In the genomic region with DNA sequence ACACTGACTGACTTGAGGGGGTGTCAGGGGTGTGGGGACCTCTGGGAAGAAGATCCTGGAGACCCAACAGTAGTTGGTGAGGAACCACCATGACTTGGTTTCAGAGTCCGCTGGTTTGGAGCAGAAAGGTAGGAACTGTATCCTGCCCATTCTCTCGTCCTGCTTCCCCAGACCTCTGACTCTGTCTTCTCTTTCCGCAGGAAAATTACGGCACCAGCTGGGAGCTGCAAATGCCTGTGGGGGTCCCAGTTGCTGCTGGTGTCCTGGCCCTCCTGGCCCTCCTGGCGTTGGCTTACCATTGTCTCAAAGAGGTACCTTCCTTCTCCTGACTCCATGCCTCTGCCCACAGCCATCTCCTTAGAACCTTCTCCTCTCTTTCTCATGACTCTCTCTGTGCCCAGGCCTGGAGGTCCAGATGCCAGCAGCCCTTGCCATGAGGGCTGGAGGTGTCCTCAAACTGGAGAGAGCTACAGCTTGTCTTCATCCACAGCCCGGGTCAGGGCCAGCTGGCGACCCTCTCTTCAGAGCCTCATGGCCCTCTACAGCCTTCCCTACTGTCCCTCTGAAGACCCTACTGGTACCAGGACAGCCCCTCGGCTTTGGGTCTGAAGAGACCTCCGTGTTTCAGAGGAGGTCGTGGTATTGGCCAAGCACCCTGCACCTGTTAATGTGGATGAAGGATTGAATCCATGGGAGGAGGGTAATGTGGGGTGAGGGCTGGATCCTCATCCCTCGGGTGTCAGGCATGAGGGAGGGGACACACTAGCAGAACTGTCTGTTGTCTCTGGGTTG, we compare ENCODE assay signal across 10 mouse cellular contexts. TPM values are rescaled to one million over a fixed set of nuclear protein-coding genes. Genes with fewer than 3 reads are reported as not detected.
A peak's percentile ranks its signal among the peaks of the same experiment; 100 is the strongest.
DNase-seq lines count a peak whose midpoint lies in the region; ATAC-seq and TF ChIP-seq lines count a peak whose summit lies in the region.
"Had no signal": no experiment of that assay in that cellular context is flagged by ENCODE, and none has a peak within 500 bp of the region (broad histone marks: within the 10 kb centered on the region; RNA-seq: fewer than 3 reads in every experiment).

No protein-coding gene starts in this region.

- H3K9me3 ChIP-seq in kidney, embryonic 14.5 days (ENCODE audit: control insufficient read depth, low read length) = no peaks in the 10 kb centered on the region
- no peaks in the 10 kb centered on the region for H3K9me3 ChIP-seq in G1E (replicated peaks)
- no peaks in the 10 kb centered on the region for H3K9me3 ChIP-seq in limb, embryonic 12.5 days

- 83% methylated on average over 11 of the region's 11 CpGs for WGBS in kidney, embryonic 14.5 days
- 73% methylated on average over 11 of the region's 11 CpGs for WGBS in limb, embryonic 12.5 days

- no peak overlapping the region for H3K27ac ChIP-seq in kidney, embryonic 14.5 days (ENCODE audit: low read depth, low read length)
- no peak overlapping the region for H3K27ac ChIP-seq in limb, embryonic 12.5 days

- peaks cover 15% of the 10 kb centered on the region for H3K27me3 ChIP-seq in kidney, embryonic 14.5 days (ENCODE audit: control insufficient read depth, insufficient read depth, low read length)
- H3K27me3 ChIP-seq in G1E (ENCODE audit: insufficient read depth, low read length) = peaks cover 30% of the 10 kb centered on the region
- H3K27me3 ChIP-seq in limb, embryonic 12.5 days = peaks cover 42% of the 10 kb centered on the region

- H3K36me3 ChIP-seq in kidney, embryonic 14.5 days (ENCODE audit: control insufficient read depth, insufficient read depth, low read length) = peaks cover 23% of the 10 kb centered on the region
- peaks cover 23% of the 10 kb centered on the region for H3K36me3 ChIP-seq in G1E (replicated peaks)
- H3K36me3 ChIP-seq in limb, embryonic 12.5 days = peaks cover 41% of the 10 kb centered on the region

- no peak for ATAC-seq in kidney, embryonic 14.5 days (ENCODE audit: low FRiP score, low TSS enrichment)
- ATAC-seq in G1E (ENCODE audit: extremely low read depth, insufficient number of reproducible peaks, low FRiP score, poor library complexity, severe bottlenecking) = no peak
- no peak for ATAC-seq in limb, embryonic 12.5 days (ENCODE audit: insufficient number of reproducible peaks, insufficient read depth, low FRiP score, low TSS enrichment, low read depth)

- H3K4me2 ChIP-seq in kidney, embryonic 14.5 days (replicated peaks; ENCODE audit: low read depth, low read length) = peak overlapping the region; percentile 26; the same call in 1 of the 2 replicates
- peak overlapping the region; percentile 26 for H3K4me2 ChIP-seq in limb, embryonic 12.5 days

- H3K4me3 ChIP-seq in kidney, embryonic 14.5 days (ENCODE audit: low read length) = peak overlapping the region; percentile 14; the same call in 1 of the 2 replicates
- H3K4me3 ChIP-seq in G1E (ENCODE audit: low read depth, low read length) = peak overlapping the region; percentile 55
- no peak overlapping the region for H3K4me3 ChIP-seq in limb, embryonic 12.5 days (replicated peaks)

- no peak for TF ChIP-seq CTCF in G1E (IDR thresholded peaks at IDR 0.05; ENCODE audit: low read depth, low read length)

- DNase-seq in kidney, postnatal 25 days = no peak
- DNase-seq in A20 (ENCODE audit: low read depth, low spot score) (peak; percentile 7), G1E (ENCODE audit: low spot score) (no peak)
- no peak for DNase-seq in spleen, postnatal 4 days (ENCODE audit: low spot score in 2 of 2)
- no peak for DNase-seq in spleen, postnatal 10 days (ENCODE audit: low spot score in 2 of 2)
- no peak for DNase-seq in urinary bladder, postnatal 36 days (ENCODE audit: low spot score in 2 of 2)

- H3K4me1 ChIP-seq in kidney, embryonic 14.5 days (ENCODE audit: control insufficient read depth, insufficient read depth, low read length) = peaks cover 23% of the 10 kb centered on the region
- H3K4me1 ChIP-seq in G1E (ENCODE audit: insufficient read depth, low read depth, low read length) = peaks cover 49% of the 10 kb centered on the region
- H3K4me1 ChIP-seq in limb, embryonic 12.5 days (replicated peaks) = peaks cover 27% of the 10 kb centered on the region

- no peak overlapping the region for H3K9ac ChIP-seq in kidney, embryonic 14.5 days (ENCODE audit: low read depth, low read length)
- no peak overlapping the region for H3K9ac ChIP-seq in limb, embryonic 12.5 days (replicated peaks)

RNA-seq across cellular contexts. Expression of gene Kremen2, which starts 4.0 kb away (rescaled TPM):
- polyA plus RNA-seq in kidney, embryonic 14.5 days (2014; fragmentation: Nextera tagmentation; extraction: Ambion mirVana) = 2.1 and 2.9 TPM in 2 replicates
- total RNA-seq in G1E (2014; fragmentation: Nextera tagmentation) (not detected in 2 replicates), G1E (2017) (0.05 and 0.29 TPM in 2 replicates)
- polyA plus RNA-seq in G1E (2012) = 1.2 and 1.4 TPM in 2 replicates
- polyA plus RNA-seq in limb, embryonic 12.5 days (2016; fragmentation: Nextera tagmentation; extraction: Ambion mirVana) = 30.0 and 34.8 TPM in 2 replicates
- total RNA-seq: adrenal gland, postnatal 14 days had no signal

RNA-seq across cellular contexts. Expression of gene Paqr4, which starts 8.9 kb away (rescaled TPM):
- 14.7 and 17.6 TPM in 2 replicates for polyA plus RNA-seq in kidney, embryonic 14.5 days (2014; fragmentation: Nextera tagmentation; extraction: Ambion mirVana)
- 0.39 and 1.9 TPM in 2 replicates for total RNA-seq in G1E (2014; fragmentation: Nextera tagmentation)
- total RNA-seq in G1E (2017) = 2.6 and 3.2 TPM in 2 replicates
- 2.3 and 3.5 TPM in 2 replicates for polyA plus RNA-seq in G1E (2012)
- 11.6 and 13.6 TPM in 2 replicates for polyA plus RNA-seq in limb, embryonic 12.5 days (2016; fragmentation: Nextera tagmentation; extraction: Ambion mirVana)

RNA-seq across cellular contexts. Expression of gene Flywch1, which starts 21.8 kb away (rescaled TPM):
- polyA plus RNA-seq in kidney, embryonic 14.5 days (2014; fragmentation: Nextera tagmentation; extraction: Ambion mirVana) = 73.0 and 91.7 TPM in 2 replicates
- total RNA-seq in G1E (2014; fragmentation: Nextera tagmentation) (11.9 and 14.1 TPM in 2 replicates), G1E (2017) (18.2 and 22.3 TPM in 2 replicates)
- polyA plus RNA-seq in G1E (2012) = 42.7 and 44.6 TPM in 2 replicates
- 136 and 140 TPM in 2 replicates for polyA plus RNA-seq in limb, embryonic 12.5 days (2016; fragmentation: Nextera tagmentation; extraction: Ambion mirVana)

RNA-seq across cellular contexts. Expression of gene Pkmyt1, which starts 23.5 kb away (rescaled TPM):
- 41.6 and 56.4 TPM in 2 replicates for polyA plus RNA-seq in kidney, embryonic 14.5 days (2014; fragmentation: Nextera tagmentation; extraction: Ambion mirVana)
- total RNA-seq in G1E (2014; fragmentation: Nextera tagmentation) (33.5 and 41.1 TPM in 2 replicates), G1E (2017) (10.8 and 12.9 TPM in 2 replicates)
- polyA plus RNA-seq in G1E (2012) = 125 and 147 TPM in 2 replicates
- polyA plus RNA-seq in limb, embryonic 12.5 days (2016; fragmentation: Nextera tagmentation; extraction: Ambion mirVana) = 49.1 and 53.1 TPM in 2 replicates

RNA-seq across cellular contexts. Expression of gene 1520401A03Rik, which starts 27.0 kb away (rescaled TPM):
- polyA plus RNA-seq in kidney, embryonic 14.5 days (2014; fragmentation: Nextera tagmentation; extraction: Ambion mirVana) = 0.15 and 0.16 TPM in 2 replicates
- total RNA-seq in G1E (2014; fragmentation: Nextera tagmentation) (not detected in 2 replicates), G1E (2017) (0.05 TPM in 1 of 2 replicates, not detected in the other)
- polyA plus RNA-seq in G1E (2012) = 0.02 TPM in 1 of 2 replicates, not detected in the other
- polyA plus RNA-seq in limb, embryonic 12.5 days (2016; fragmentation: Nextera tagmentation; extraction: Ambion mirVana) = 1.8 and 2.5 TPM in 2 replicates
- total RNA-seq: megakaryocyte-erythroid progenitor cell, adult 5-6 weeks had no signal
